Mouse (Mus musculus): ENCODE data around the gene Myh7b. TPM values are rescaled to one million over a fixed set of nuclear protein-coding genes. Genes with fewer than 3 reads are reported as not detected.

The Myh7b gene
- polyA plus RNA-seq, 1 experiment from 2014 or later = 0.40 TPM

DNA sequence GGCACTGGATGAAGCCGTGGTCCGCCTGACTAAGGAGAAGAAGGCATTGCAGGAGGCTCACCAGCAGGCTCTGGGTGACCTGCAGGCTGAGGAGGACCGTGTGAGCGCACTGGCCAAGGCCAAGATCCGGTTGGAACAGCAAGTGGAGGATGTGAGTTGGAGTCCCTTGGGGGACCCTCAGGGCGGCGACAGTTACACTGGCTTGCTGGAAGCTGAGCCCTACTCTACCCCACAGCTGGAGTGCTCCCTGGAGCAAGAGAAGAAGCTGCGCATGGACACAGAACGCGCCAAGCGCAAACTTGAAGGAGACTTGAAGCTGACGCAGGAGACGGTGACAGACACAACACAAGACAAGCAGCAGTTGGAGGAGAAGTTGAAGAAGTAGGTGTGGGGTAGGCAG lies 17.5 kb downstream of the Myh7b start:
- 73% methylated on average over 13 of the region's 13 CpGs for WGBS
- ATAC-seq (ENCODE audit: low FRiP score) (no peak), DNase-seq (ENCODE audit: low spot score) (no peak)
- Histone ChIP-seq H3K4me2 (replicated peaks) (peak overlapping the region; percentile 78), H3K9ac (no peak overlapping the region), H3K4me1 (replicated peaks; ENCODE audit: control insufficient read depth, insufficient read depth, low read length) (peaks cover 20% of the 10 kb centered on the region; the same call in 1 of the 2 replicates), H3K27ac (no peak overlapping the region), H3K9me3 (ENCODE audit: control insufficient read depth, low read length) (no peaks in the 10 kb centered on the region), H3K4me3 (replicated peaks; ENCODE audit: low read length) (no peak overlapping the region), H3K36me3 (replicated peaks; ENCODE audit: control insufficient read depth, insufficient read depth) (peaks cover 27% of the 10 kb centered on the region), H3K27me3 (ENCODE audit: control insufficient read depth, insufficient read depth, low read length) (peaks cover 54% of the 10 kb centered on the region)

DNA sequence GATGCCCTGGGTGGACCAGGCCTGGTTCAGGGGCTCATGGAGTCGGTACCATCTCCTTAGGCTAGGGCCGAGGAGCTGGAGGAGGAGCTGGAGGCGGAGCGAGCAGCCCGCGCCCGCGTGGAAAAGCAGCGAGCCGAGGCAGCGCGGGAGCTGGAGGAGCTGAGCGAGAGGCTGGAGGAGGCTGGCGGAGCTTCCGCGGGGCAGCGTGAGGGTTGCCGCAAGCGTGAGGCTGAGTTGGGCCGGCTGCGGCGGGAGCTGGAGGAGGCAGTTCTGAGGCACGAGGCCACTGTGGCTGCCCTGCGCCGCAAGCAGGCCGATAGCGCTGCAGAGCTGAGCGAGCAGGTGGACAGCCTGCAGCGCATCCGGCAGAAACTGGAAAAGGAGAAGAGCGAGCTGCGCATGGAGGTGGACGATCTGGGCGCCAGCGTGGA lies 18.2 kb downstream of the Myh7b start:
- no peak overlapping the region for H3K27ac ChIP-seq
- H3K4me2 ChIP-seq (replicated peaks) = peak overlapping the region; percentile 78
- peaks cover 58% of the 10 kb centered on the region for H3K27me3 ChIP-seq (ENCODE audit: control insufficient read depth, insufficient read depth, low read length)
- ATAC-seq (ENCODE audit: low FRiP score) = peak; percentile 31
- peaks cover 20% of the 10 kb centered on the region; the same call in 1 of the 2 replicates for H3K4me1 ChIP-seq (replicated peaks; ENCODE audit: control insufficient read depth, insufficient read depth, low read length)
- 4% methylated on average over 35 of the region's 35 CpGs for WGBS
- peak; percentile 68 for DNase-seq (ENCODE audit: low spot score)
- peaks cover 34% of the 10 kb centered on the region for H3K36me3 ChIP-seq (replicated peaks; ENCODE audit: control insufficient read depth, insufficient read depth)
- H3K4me3 ChIP-seq (replicated peaks; ENCODE audit: low read length) = peak overlapping the region; percentile 31
- H3K9ac ChIP-seq = peak overlapping the region; percentile 56
- H3K9me3 ChIP-seq (ENCODE audit: control insufficient read depth, low read length) = no peaks in the 10 kb centered on the region

DNA sequence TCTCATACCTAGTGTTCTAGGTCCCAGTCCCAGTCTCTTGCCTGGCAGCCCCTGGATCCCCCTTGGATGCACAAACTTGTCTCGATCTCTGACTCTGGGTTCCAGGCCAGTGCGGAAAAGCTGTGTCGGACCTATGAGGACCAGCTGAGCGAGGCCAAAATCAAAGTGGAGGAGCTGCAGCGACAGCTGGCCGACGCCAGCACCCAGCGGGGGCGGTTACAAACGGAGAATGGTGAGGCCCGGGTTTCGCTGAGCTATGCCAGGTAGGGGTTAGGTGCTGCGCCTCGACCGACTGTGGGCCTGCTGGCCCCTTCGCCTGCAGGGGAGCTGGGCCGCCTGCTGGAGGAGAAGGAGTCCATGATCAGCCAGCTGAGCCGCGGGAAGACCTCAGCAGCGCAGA lies 19.1 kb downstream of the Myh7b start:
- Histone ChIP-seq H3K4me2 (replicated peaks) (no peak overlapping the region), H3K9ac (0 out of 2 replicates have a peak overlapping the region, but pooled peaks have one; percentile 56), H3K4me1 (replicated peaks; ENCODE audit: control insufficient read depth, insufficient read depth, low read length) (peaks cover 20% of the 10 kb centered on the region; the same call in 1 of the 2 replicates), H3K4me3 (replicated peaks; ENCODE audit: low read length) (no peak overlapping the region), H3K36me3 (replicated peaks; ENCODE audit: control insufficient read depth, insufficient read depth) (peaks cover 43% of the 10 kb centered on the region), H3K27ac (no peak overlapping the region), H3K9me3 (ENCODE audit: control insufficient read depth, low read length) (no peaks in the 10 kb centered on the region), H3K27me3 (ENCODE audit: control insufficient read depth, insufficient read depth, low read length) (peaks cover 58% of the 10 kb centered on the region)
- no peak for ATAC-seq (ENCODE audit: low FRiP score)
- no peak for DNase-seq (ENCODE audit: low spot score)
- 21% methylated on average over 20 of the region's 20 CpGs for WGBS

DNA sequence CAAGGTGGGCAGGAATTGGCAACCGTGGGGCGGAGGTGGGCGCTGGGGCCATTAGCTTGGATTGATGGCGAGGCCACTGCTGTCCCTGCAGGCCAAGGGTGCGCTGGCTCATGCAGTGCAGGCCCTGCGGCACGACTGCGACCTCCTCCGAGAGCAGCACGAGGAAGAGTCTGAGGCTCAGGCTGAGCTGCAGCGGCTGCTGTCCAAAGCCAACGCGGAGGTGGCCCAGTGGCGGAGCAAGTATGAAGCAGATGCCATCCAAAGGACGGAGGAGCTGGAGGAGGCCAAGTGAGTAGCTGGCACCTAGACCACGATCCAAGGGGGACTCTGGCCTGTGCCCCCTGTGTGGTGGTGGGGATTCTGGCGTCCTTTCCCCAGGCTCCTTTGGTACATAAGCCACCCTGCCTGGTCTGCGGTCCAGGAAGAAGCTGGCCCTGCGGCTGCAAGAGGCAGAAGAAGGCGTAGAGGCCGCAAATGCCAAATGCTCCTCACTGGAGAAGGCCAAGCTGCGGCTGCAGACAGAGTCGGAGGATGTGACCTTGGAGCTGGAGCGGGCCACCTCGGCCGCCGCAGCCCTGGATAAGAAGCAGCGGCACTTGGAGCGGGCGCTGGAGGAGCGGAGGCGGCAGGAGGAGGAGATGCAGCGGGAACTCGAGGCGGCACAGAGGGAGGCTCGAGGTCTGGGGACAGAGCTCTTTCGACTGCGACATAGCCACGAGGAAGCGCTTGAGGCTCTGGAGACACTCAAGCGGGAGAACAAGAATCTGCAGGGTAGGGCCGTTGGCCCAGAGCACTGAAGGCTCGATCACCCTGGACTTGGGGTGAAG lies 19.8 kb downstream of the Myh7b start:
- WGBS = 16% methylated on average over 43 of the region's 43 CpGs
- Histone ChIP-seq H3K4me3 (replicated peaks; ENCODE audit: low read length) (no peak overlapping the region), H3K36me3 (replicated peaks; ENCODE audit: control insufficient read depth, insufficient read depth) (peaks cover 49% of the 10 kb centered on the region), H3K9me3 (ENCODE audit: control insufficient read depth, low read length) (no peaks in the 10 kb centered on the region), H3K4me1 (replicated peaks; ENCODE audit: control insufficient read depth, insufficient read depth, low read length) (peaks cover 20% of the 10 kb centered on the region; the same call in 1 of the 2 replicates), H3K4me2 (replicated peaks) (0 out of 2 replicates have a peak overlapping the region, but pooled peaks have one; percentile 8), H3K27me3 (ENCODE audit: control insufficient read depth, insufficient read depth, low read length) (peaks cover 58% of the 10 kb centered on the region), H3K9ac (0 out of 2 replicates have a peak overlapping the region, but pooled peaks have one; percentile 56), H3K27ac (no peak overlapping the region)
- DNase-seq (ENCODE audit: low spot score) = no peak
- no peak for ATAC-seq (ENCODE audit: low FRiP score)

DNA sequence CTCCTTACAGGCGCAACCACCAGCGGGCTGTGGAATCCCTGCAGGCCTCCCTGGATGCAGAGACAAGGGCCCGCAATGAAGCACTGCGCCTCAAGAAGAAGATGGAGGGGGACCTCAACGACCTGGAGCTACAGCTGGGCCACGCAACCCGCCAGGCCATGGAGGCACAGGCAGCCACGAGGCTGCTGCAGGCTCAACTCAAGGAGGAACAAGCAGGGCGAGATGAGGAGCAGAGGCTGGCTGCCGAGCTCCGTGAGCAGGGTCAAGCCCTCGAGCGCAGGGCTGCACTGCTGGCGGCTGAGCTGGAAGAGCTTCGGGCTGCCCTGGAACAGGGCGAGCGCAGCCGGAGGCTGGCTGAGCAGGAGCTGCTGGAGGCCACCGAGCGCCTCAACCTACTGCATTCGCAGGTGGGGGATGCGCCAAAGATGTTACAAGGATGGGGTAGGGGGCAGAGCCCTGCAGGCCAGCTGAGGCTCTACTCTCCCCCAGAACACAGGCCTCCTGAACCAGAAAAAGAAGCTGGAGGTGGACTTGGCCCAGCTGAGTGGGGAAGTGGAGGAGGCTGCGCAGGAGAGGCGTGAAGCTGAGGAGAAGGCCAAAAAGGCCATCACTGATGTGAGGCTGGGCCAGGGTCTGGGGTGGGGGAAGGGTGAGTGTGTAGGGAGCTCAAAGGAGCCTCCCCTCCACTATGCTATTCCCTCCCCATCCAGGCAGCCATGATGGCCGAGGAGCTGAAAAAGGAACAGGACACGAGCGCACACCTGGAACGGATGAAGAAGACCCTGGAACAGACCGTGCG lies 21.3 kb downstream of the Myh7b start:
- no peak for DNase-seq (ENCODE audit: low spot score)
- no peak overlapping the region for H3K4me3 ChIP-seq (replicated peaks; ENCODE audit: low read length)
- peaks cover 20% of the 10 kb centered on the region; the same call in 1 of the 2 replicates for H3K4me1 ChIP-seq (replicated peaks; ENCODE audit: control insufficient read depth, insufficient read depth, low read length)
- H3K9me3 ChIP-seq (ENCODE audit: control insufficient read depth, low read length) = no peaks in the 10 kb centered on the region
- H3K27me3 ChIP-seq (ENCODE audit: control insufficient read depth, insufficient read depth, low read length) = peaks cover 58% of the 10 kb centered on the region
- no peak overlapping the region for H3K4me2 ChIP-seq (replicated peaks)
- WGBS = 67% methylated on average over 30 of the region's 30 CpGs
- H3K36me3 ChIP-seq (replicated peaks; ENCODE audit: control insufficient read depth, insufficient read depth) = peaks cover 65% of the 10 kb centered on the region
- no peak overlapping the region for H3K27ac ChIP-seq
- ATAC-seq (ENCODE audit: low FRiP score) = no peak
- no peak overlapping the region for H3K9ac ChIP-seq

DNA sequence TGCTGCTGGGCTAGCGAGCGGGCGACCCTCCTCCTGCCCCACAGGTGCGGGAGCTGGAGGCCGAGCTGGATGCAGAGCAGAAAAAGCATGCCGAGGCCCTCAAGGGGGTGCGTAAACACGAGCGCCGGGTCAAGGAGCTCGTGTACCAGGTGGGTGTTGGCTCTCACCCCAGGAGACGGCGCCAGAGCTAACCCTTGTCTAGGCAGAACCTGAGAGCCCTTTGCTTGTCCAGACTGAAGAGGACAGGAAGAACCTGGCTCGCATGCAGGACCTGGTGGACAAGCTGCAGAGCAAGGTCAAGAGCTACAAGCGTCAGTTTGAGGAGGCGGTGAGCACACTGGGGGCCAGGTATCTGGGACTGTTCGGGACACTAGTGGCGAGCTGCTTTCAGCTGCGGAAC lies 22.1 kb downstream of the Myh7b start:
- Histone ChIP-seq H3K27me3 (ENCODE audit: control insufficient read depth, insufficient read depth, low read length) (peaks cover 53% of the 10 kb centered on the region), H3K27ac (no peak overlapping the region), H3K9me3 (ENCODE audit: control insufficient read depth, low read length) (no peaks in the 10 kb centered on the region), H3K9ac (no peak overlapping the region), H3K4me2 (replicated peaks) (no peak overlapping the region), H3K36me3 (replicated peaks; ENCODE audit: control insufficient read depth, insufficient read depth) (peaks cover 73% of the 10 kb centered on the region), H3K4me3 (replicated peaks; ENCODE audit: low read length) (no peak overlapping the region), H3K4me1 (replicated peaks; ENCODE audit: control insufficient read depth, insufficient read depth, low read length) (peaks cover 20% of the 10 kb centered on the region; the same call in 1 of the 2 replicates)
- no peak for ATAC-seq (ENCODE audit: low FRiP score)
- DNase-seq (ENCODE audit: low spot score) = no peak
- WGBS = 69% methylated on average over 19 of the region's 19 CpGs

DNA sequence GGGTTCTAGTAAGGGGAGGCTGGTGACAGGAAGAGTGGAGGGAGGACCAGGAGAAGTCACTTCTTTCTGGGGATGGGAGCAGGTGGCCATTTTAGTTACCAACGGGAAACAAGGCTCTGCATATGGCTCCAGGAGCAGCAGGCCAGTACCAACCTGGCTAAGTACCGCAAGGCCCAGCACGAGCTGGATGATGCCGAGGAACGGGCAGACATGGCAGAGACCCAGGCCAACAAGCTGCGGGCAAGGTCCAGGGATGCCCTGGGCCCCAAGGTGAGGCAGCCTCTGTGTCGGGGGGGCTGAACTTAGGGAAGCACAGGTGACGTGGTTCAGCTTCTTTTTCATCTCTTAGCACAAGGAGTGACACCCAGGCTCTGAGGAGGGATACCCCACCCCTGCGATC lies 22.7 kb downstream of the Myh7b start:
- no peak for ATAC-seq (ENCODE audit: low FRiP score)
- Histone ChIP-seq H3K36me3 (replicated peaks; ENCODE audit: control insufficient read depth, insufficient read depth) (peaks cover 75% of the 10 kb centered on the region), H3K4me1 (replicated peaks; ENCODE audit: control insufficient read depth, insufficient read depth, low read length) (peaks cover 20% of the 10 kb centered on the region; the same call in 1 of the 2 replicates), H3K9ac (no peak overlapping the region), H3K4me3 (replicated peaks; ENCODE audit: low read length) (no peak overlapping the region), H3K27ac (no peak overlapping the region), H3K4me2 (replicated peaks) (no peak overlapping the region), H3K27me3 (ENCODE audit: control insufficient read depth, insufficient read depth, low read length) (peaks cover 46% of the 10 kb centered on the region), H3K9me3 (ENCODE audit: control insufficient read depth, low read length) (no peaks in the 10 kb centered on the region)
- WGBS = 87% methylated on average over 9 of the region's 9 CpGs
- DNase-seq (ENCODE audit: low spot score) = no peak

DNA sequence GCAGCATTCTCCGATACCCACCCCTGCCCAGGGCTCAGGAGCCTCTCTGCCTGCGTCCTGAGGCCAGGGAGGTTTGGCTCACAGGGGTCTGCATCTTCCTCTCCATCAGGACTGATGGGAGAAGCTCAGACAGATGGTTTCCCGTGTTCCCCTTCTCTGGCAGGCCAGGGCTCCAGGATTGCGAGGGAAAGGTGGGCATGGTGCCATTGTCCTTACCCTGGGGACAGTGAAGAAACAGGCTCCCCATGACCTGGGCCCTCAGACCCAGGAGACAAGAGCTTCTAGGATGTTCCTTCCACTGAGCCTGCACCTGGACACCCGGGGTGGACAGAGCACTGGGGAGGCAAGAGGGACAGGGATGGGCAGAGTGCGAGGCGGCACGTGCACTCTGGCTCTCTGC lies 23.6 kb downstream of the Myh7b start:
- no peak for DNase-seq (ENCODE audit: low spot score)
- H3K27ac ChIP-seq = no peak overlapping the region
- peaks cover 81% of the 10 kb centered on the region for H3K36me3 ChIP-seq (replicated peaks; ENCODE audit: control insufficient read depth, insufficient read depth)
- H3K9me3 ChIP-seq (ENCODE audit: control insufficient read depth, low read length) = no peaks in the 10 kb centered on the region
- H3K4me1 ChIP-seq (replicated peaks; ENCODE audit: control insufficient read depth, insufficient read depth, low read length) = peaks cover 12% of the 10 kb centered on the region; the same call in 1 of the 2 replicates
- peaks cover 42% of the 10 kb centered on the region for H3K27me3 ChIP-seq (ENCODE audit: control insufficient read depth, insufficient read depth, low read length)
- ATAC-seq (ENCODE audit: low FRiP score) = no peak
- no peak overlapping the region for H3K4me3 ChIP-seq (replicated peaks; ENCODE audit: low read length)
- 88% methylated on average over 8 of the region's 8 CpGs for WGBS
- no peak overlapping the region for H3K4me2 ChIP-seq (replicated peaks)
- H3K9ac ChIP-seq = no peak overlapping the region

DNA sequence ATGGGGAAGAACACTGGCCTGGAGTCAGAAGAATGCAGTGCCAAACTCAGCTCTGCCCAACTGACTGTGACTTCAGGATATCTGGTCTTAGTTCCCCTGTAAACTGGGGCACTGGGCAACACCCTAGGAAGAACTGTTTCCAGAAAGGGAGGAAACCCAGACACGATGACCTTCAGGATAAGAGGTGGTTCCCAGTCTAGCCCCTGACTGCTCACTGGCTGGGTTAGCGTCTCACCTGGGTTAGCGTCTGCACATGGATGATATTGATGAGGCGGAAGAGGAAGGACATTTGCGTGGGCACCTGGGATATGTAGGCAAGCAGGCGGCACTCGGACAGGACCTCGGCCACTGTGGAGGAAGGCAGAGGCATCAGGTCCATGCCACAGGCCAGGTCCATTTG lies 24.9 kb downstream of the Myh7b start:
- peaks cover 30% of the 10 kb centered on the region for H3K27me3 ChIP-seq (ENCODE audit: control insufficient read depth, insufficient read depth, low read length)
- 95% methylated on average over 8 of the region's 8 CpGs for WGBS
- DNase-seq (ENCODE audit: low spot score) = no peak
- no peak for ATAC-seq (ENCODE audit: low FRiP score)
- H3K4me3 ChIP-seq (replicated peaks; ENCODE audit: low read length) = no peak overlapping the region
- H3K9me3 ChIP-seq (ENCODE audit: control insufficient read depth, low read length) = no peaks in the 10 kb centered on the region
- no peak overlapping the region for H3K9ac ChIP-seq
- no peak overlapping the region for H3K27ac ChIP-seq
- no peaks in the 10 kb centered on the region for H3K4me1 ChIP-seq (replicated peaks; ENCODE audit: control insufficient read depth, insufficient read depth, low read length)
- peaks cover 95% of the 10 kb centered on the region for H3K36me3 ChIP-seq (replicated peaks; ENCODE audit: control insufficient read depth, insufficient read depth)
- no peak overlapping the region for H3K4me2 ChIP-seq (replicated peaks)
